Mouse (Mus musculus) heart, postnatal 0 days (tissue): ENCODE measurements at regions not wholly inside any gene's neighbourhood (a gene's known extent, or its start where the extent isn't known, plus 50 kb on each side); places are given as distances from the start of the nearest gene placed in this dataset.

Experiments
- CTCF ChIP-seq: IDR thresholded peaks from 2 replicates; pipeline ENCODE4 v1.5.1; 2016; ENCODE audit warnings: antibody characterized with exemption, control low read depth, low read depth
- EP300 ChIP-seq: IDR thresholded peaks from 2 replicates; pipeline ENCODE4 v1.6.1; 2016; ENCODE audit warnings: antibody characterized with exemption, low read depth

DNA sequence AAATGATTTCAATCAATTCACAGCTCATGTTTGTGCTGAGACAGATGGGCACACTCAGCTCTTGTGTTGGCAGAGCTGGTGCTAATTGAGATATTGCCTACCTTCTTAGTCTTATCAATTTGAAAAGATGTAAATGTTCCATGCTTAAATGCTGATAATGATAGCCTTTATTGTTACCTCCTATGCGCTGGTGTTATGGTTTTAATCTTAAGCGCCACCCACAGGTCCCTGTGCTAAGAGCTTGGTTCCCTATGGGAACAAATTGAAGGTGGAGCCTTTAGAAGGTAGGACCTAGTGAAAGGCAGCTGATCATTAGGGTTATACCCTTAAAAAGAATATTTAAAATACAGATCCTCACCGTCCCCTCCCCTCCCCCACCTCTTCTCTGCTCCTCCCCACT lies 146.5 kb upstream of the Plcz1 start:
- TF ChIP-seq CTCF (no peak), EP300 (no peak)
